Mouse (Mus musculus): ENCODE data around the gene Nhlh1.

- TF ChIP-seq CTCF (conservative IDR thresholded peaks at IDR 0.05; ENCODE audit: low read length) (no peak), POU5F1 (IDR thresholded peaks at IDR 0.05; ENCODE audit: borderline replicate concordance, low read length) (no peak), NANOG (IDR thresholded peaks at IDR 0.05; ENCODE audit: borderline replicate concordance, low read length) (no peak)
Measured at GRCm38 (mm10) chr1:172019339-172019738, 38.0 kb downstream of the Nhlh1 start.

All from E14TG2a.4 (cell line).